Mouse (Mus musculus) intestine, embryonic 14.5 days (tissue): ENCODE measurements at regions not wholly inside any gene's neighbourhood (a gene's known extent, or its start where the extent isn't known, plus 50 kb on each side); places are given as distances from the start of the nearest gene placed in this dataset.

Source experiments
- ATAC-seq: fragments of 200-750 bp; cut with Nextera tagmentation; replicated peaks from 2 replicates; pipeline ENCODE4 v1.8.0; 2017; ENCODE audit warnings: low read depth, moderate number of reproducible peaks, moderate TSS enrichment, moderate library complexity; ENCODE audit not compliant: low FRiP score, low TSS enrichment
- DNase-seq: peaks from one replicate; pipeline ENCODE4 v3.0.0-alpha.2; 2018; ENCODE audit warnings: low spot score
- H3K27ac ChIP-seq: fragments of 300-500 bp; sonication (generic); 2 replicates; pipeline ENCODE4 v1.5.1; 2014; ENCODE audit warnings: low read depth, mild to moderate bottlenecking, control low read depth
- H3K27me3 ChIP-seq: fragments of 300-500 bp; sonication (generic); replicated peaks from 2 replicates; pipeline ENCODE4 v1.6.1; 2014; ENCODE audit warnings: low read length, control low read depth; ENCODE audit not compliant: control insufficient read depth, insufficient read depth
- H3K36me3 ChIP-seq: fragments of 300-500 bp; sonication (generic); 2 replicates; pipeline ENCODE4 v1.6.1; 2014; ENCODE audit warnings: low read length, control low read depth; ENCODE audit not compliant: control insufficient read depth, insufficient read depth
- H3K4me1 ChIP-seq: fragments of 300-500 bp; sonication (generic); replicated peaks from 2 replicates; pipeline ENCODE4 v1.6.1; 2014; ENCODE audit warnings: low read length, control low read depth, mixed read lengths; ENCODE audit not compliant: control insufficient read depth, insufficient read depth
- H3K4me2 ChIP-seq: fragments of 300-500 bp; sonication (generic); 2 replicates; pipeline ENCODE4 v1.6.1; 2014; ENCODE audit warnings: low read length
- H3K4me3 ChIP-seq: fragments of 300-500 bp; sonication (generic); 2 replicates; pipeline ENCODE4 v1.5.1; 2014; ENCODE audit warnings: low read depth, low read length, control low read depth, mixed read lengths
- H3K9ac ChIP-seq: fragments of 300-500 bp; sonication (generic); 2 replicates; pipeline ENCODE4 v1.6.1; 2014; ENCODE audit warnings: mild to moderate bottlenecking, low read length
- H3K9me3 ChIP-seq: fragments of 300-500 bp; sonication (generic); 2 replicates; pipeline ENCODE4 v1.6.1; 2016; ENCODE audit warnings: low read length, control low read depth; ENCODE audit not compliant: control insufficient read depth
- WGBS: fragments of 180-500 bp; shearing (Covaris S2); extraction: QIAGEN DNeasy Blood & Tissue Kit; methylation state at CpG from one replicate; pipeline ENCODE4 v1.1.7; 2014; 5-methylcytosine and 5-hydroxymethylcytosine counted together

DNA sequence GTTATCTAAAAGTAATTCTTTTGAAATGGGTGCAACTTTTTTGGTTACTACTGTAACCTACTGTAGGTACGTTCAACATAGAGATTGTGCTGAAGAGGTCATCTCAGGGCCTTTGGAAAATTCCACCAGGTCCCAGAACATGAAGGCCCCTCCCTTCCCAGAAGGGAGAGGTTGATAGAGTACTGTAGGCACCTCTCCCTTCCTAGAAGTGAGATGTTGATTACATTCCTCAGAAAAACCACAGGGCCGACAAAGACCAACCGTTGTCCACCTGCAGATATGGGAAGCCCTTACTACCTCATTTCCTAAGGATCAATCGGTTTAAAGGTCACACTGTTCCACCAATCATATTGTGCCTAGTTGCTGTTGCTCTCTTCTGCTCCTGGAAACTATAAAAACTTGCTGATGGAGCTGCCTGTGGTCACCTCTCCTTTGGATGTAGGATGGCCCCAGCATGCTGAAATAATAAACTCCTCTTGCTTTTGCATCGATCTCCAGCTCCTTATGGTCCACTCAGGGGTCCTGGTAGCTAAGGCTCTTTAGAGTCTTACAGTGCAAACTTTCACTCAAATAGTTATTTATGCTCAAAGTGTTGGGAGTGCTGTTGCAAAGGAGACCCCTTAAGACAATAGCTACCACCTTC, 269.2 kb downstream of the Wdr20rt start:
- no peaks in the 10 kb centered on the region for H3K4me1 ChIP-seq
- DNase-seq = no peak
- H3K9ac ChIP-seq = no peak overlapping the region
- 0 out of 2 replicates have a peak, but pooled peaks cover 7% of the 10 kb centered on the region for H3K9me3 ChIP-seq
- 90% methylated on average over 5 of the region's 5 CpGs for WGBS
- H3K4me2 ChIP-seq = no peak overlapping the region
- H3K36me3 ChIP-seq = no peaks in the 10 kb centered on the region
- no peak overlapping the region for H3K4me3 ChIP-seq
- ATAC-seq = no peak
- H3K27ac ChIP-seq = no peak overlapping the region
- no peaks in the 10 kb centered on the region for H3K27me3 ChIP-seq

GRCm38 (mm10) chr12:65496613-65497012, 271.3 kb downstream of the Wdr20rt start:
- no peak overlapping the region for H3K4me3 ChIP-seq
- H3K9me3 ChIP-seq = 0 out of 2 replicates have a peak, but pooled peaks cover 7% of the 10 kb centered on the region
- WGBS = 75% methylated on average over 6 of the region's 6 CpGs
- DNase-seq (no peak), ATAC-seq (no peak)
- H3K27me3 ChIP-seq = no peaks in the 10 kb centered on the region
- H3K4me1 ChIP-seq = no peaks in the 10 kb centered on the region
- no peak overlapping the region for H3K27ac ChIP-seq
- H3K9ac ChIP-seq = no peak overlapping the region
- no peak overlapping the region for H3K4me2 ChIP-seq
- no peaks in the 10 kb centered on the region for H3K36me3 ChIP-seq

DNA sequence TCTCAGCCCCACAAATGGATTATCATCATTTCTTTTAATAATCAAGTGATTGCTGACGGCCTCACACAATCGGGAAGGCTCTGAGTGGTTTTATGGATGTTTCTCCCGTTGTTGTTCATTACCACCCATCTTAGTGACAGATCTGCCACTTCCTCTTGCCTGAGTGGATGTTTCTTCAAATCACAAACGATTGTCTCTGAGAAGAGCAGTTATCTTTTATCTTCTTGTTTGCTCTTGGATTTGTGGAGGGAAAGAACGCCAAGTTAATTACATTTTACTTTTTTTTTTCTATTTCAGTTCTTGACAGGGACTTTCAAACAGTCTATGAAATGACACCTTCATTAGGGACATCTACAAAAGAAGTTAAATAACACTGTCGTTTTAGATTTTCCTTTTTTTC, 272.3 kb downstream of the Wdr20rt start:
- H3K9me3 ChIP-seq = 0 out of 2 replicates have a peak, but pooled peaks cover 7% of the 10 kb centered on the region
- H3K9ac ChIP-seq = no peak overlapping the region
- no peak for DNase-seq
- H3K4me1 ChIP-seq = no peaks in the 10 kb centered on the region
- no peaks in the 10 kb centered on the region for H3K36me3 ChIP-seq
- H3K27me3 ChIP-seq = no peaks in the 10 kb centered on the region
- WGBS = 46% methylated on average over 6 of the region's 6 CpGs
- no peak for ATAC-seq
- no peak overlapping the region for H3K4me2 ChIP-seq
- no peak overlapping the region for H3K27ac ChIP-seq
- no peak overlapping the region for H3K4me3 ChIP-seq

GRCm38 (mm10) chr12:65501459-65501858, 276.1 kb downstream of the Wdr20rt start:
- H3K9ac ChIP-seq = no peak overlapping the region
- no peak overlapping the region for H3K4me2 ChIP-seq
- 68% methylated on average over 2 of the region's 2 CpGs for WGBS
- no peak for ATAC-seq
- H3K27ac ChIP-seq = no peak overlapping the region
- H3K4me1 ChIP-seq = no peaks in the 10 kb centered on the region
- DNase-seq = no peak
- no peaks in the 10 kb centered on the region for H3K9me3 ChIP-seq
- no peak overlapping the region for H3K4me3 ChIP-seq
- H3K27me3 ChIP-seq = no peaks in the 10 kb centered on the region
- H3K36me3 ChIP-seq = no peaks in the 10 kb centered on the region

GRCm38 (mm10) chr12:65502045-65502444, 276.7 kb downstream of the Wdr20rt start:
- DNase-seq (no peak), ATAC-seq (no peak)
- H3K27me3 ChIP-seq = no peaks in the 10 kb centered on the region
- H3K4me2 ChIP-seq = no peak overlapping the region
- no peaks in the 10 kb centered on the region for H3K4me1 ChIP-seq
- no peak overlapping the region for H3K9ac ChIP-seq
- H3K27ac ChIP-seq = no peak overlapping the region
- no peaks in the 10 kb centered on the region for H3K9me3 ChIP-seq
- no peak overlapping the region for H3K4me3 ChIP-seq
- WGBS = 29% methylated on average over 1 of the region's 1 CpGs
- H3K36me3 ChIP-seq = no peaks in the 10 kb centered on the region

DNA sequence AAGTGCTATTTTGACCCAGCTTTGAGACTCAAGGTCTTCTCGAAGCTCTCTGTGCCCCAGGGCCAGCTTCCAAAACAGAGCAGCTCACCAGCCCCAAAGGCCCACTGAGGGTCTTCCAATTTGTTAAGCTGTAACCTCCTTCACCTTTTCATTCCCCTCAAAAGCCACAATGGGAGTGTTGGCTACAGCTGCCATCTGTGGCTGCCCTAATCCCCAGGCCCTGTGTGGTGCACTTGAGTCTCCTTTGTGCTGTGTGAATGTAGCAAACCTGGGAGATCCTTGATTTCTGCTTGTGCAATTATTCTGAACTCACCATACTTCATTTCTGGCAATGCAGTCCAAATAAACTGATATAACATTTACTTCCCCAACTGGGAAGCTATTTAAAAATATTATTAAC, 287.8 kb downstream of the Wdr20rt start:
- Histone ChIP-seq H3K9ac (no peak overlapping the region), H3K9me3 (no peaks in the 10 kb centered on the region), H3K4me3 (no peak overlapping the region), H3K27ac (no peak overlapping the region), H3K4me2 (no peak overlapping the region), H3K36me3 (no peaks in the 10 kb centered on the region), H3K4me1 (no peaks in the 10 kb centered on the region), H3K27me3 (no peaks in the 10 kb centered on the region)
- no peak for DNase-seq
- ATAC-seq = no peak
- WGBS = 81% methylated on average over 1 of the region's 1 CpGs

- no peak for ATAC-seq
- no peaks in the 10 kb centered on the region for H3K27me3 ChIP-seq
Measured at GRCm38 (mm10) chr12:65534142-65534690, 308.9 kb downstream of the Wdr20rt start.

DNA sequence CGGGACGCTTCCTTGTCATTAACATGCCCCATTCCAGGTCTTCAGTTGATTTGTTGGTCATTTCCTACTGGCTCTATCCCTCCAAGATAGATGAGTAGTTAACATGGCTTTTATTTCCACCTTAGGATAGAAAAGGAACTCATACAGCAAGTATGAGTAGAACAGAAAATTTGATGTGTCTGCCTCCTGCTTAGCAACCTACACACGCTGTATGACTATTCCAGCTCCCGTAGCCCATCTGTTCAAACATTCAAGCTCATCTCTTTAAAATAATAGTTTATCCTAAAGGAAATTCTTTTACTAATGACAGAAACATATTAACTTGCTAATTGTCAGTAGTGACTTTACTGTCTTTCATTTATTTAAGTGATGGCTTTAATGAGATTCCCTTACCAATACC, 323.0 kb downstream of the Wdr20rt start:
- Histone ChIP-seq H3K4me3 (no peak overlapping the region), H3K9ac (no peak overlapping the region), H3K4me2 (no peak overlapping the region), H3K9me3 (no peaks in the 10 kb centered on the region), H3K36me3 (no peaks in the 10 kb centered on the region), H3K27me3 (no peaks in the 10 kb centered on the region), H3K4me1 (no peaks in the 10 kb centered on the region), H3K27ac (no peak overlapping the region)
- ATAC-seq = no peak
- no peak for DNase-seq
- whole genome bisulfite sequencing = 88% methylated on average over 4 of the region's 4 CpGs

More at GRCm38 (mm10) chr12:65534142-65534690, 308.9 kb downstream of the Wdr20rt start:
- no peak overlapping the region for H3K4me2 ChIP-seq
- no peaks in the 10 kb centered on the region for H3K36me3 ChIP-seq
- no peaks in the 10 kb centered on the region for H3K4me1 ChIP-seq
- H3K4me3 ChIP-seq = no peak overlapping the region
- no peak overlapping the region for H3K27ac ChIP-seq
- H3K9ac ChIP-seq = no peak overlapping the region
- 75% methylated on average over 3 of the region's 3 CpGs for WGBS
- no peak for DNase-seq
- no peaks in the 10 kb centered on the region for H3K9me3 ChIP-seq

- Histone ChIP-seq H3K27me3 (no peaks in the 10 kb centered on the region), H3K9ac (no peak overlapping the region), H3K27ac (no peak overlapping the region), H3K36me3 (no peaks in the 10 kb centered on the region), H3K4me3 (no peak overlapping the region), H3K4me2 (no peak overlapping the region), H3K4me1 (no peaks in the 10 kb centered on the region), H3K9me3 (no peaks in the 10 kb centered on the region)
- ATAC-seq (no peak), DNase-seq (no peak)
- WGBS = 88% methylated on average over 3 of the region's 3 CpGs
Measured at GRCm38 (mm10) chr12:65552230-65552629, 326.9 kb downstream of the Wdr20rt start.
